ENCODE assay signal across 8 mouse cellular contexts in the genomic region with DNA sequence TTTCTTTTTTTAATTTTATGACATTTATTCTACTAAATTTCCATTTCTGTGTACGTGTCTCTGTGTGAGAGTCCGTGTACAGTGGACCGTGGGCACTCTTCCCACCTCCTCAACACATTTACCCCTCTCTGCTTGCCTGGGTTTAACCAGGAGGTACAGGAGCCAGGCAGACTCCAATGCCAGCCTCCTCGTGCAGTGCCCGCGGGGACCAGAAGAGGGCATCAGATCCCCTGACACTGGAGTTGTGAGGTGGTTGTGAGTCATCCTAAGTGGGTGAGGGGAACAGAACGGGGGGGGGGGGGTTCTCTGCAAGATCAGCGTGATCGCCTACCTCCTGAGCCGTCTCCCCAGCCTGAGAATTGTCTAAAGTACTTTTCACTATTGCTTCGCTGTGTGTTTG. TPM values are rescaled to one million over a fixed set of nuclear protein-coding genes. Genes with fewer than 3 reads are reported as not detected.
DNase-seq lines count a peak whose midpoint lies in the region; ATAC-seq and TF ChIP-seq lines count a peak whose summit lies in the region.

No protein-coding gene starts in this region.

- H3K9me3 ChIP-seq in forebrain, postnatal 0 days (ENCODE audit: low read length), result no peaks in the 10 kb centered on the region
- H3K9me3 ChIP-seq in forebrain, embryonic 15.5 days, result no peaks in the 10 kb centered on the region
- no peaks in the 10 kb centered on the region for H3K9me3 ChIP-seq in embryonic facial prominence, embryonic 10.5 days

- peaks cover 63% of the 10 kb centered on the region for H3K27me3 ChIP-seq in forebrain, postnatal 0 days (ENCODE audit: insufficient read depth, low read length)
- H3K27me3 ChIP-seq in forebrain, embryonic 15.5 days, result peaks cover 74% of the 10 kb centered on the region
- H3K27me3 ChIP-seq in embryonic facial prominence, embryonic 10.5 days (replicated peaks; ENCODE audit: low read depth, poor library complexity, severe bottlenecking), result peaks cover 100% of the 10 kb centered on the region
- H3K27me3 ChIP-seq in splenic B cell, adult 2 months (ENCODE audit: control insufficient read depth, insufficient read depth, low read length, poor library complexity, severe bottlenecking), result no peaks in the 10 kb centered on the region

- H3K27ac ChIP-seq in forebrain, postnatal 0 days (ENCODE audit: low read depth, low read length), result no peak overlapping the region
- no peak overlapping the region for H3K27ac ChIP-seq in forebrain, embryonic 15.5 days (replicated peaks)
- H3K27ac ChIP-seq in embryonic facial prominence, embryonic 10.5 days (replicated peaks), result no peak overlapping the region
- no peak overlapping the region for H3K27ac ChIP-seq in layer of hippocampus, adult 2 months

- peak; percentile 39 for DNase-seq in forebrain, postnatal 0 days
- DNase-seq in 416B (ENCODE audit: low read depth), result peak; percentile 84
- DNase-seq in adrenal gland, adult 8-10 months, result peak; percentile 38
- DNase-seq in embryonic facial prominence, embryonic 10.5 days (ENCODE audit: low spot score), result peak; percentile 77
- DNase-seq in layer of hippocampus, adult 2 months (ENCODE audit: low spot score in 2 of 2), result peak; percentile 32 to 85
- DNase-seq in splenic B cell, adult 2 months (ENCODE audit: low read depth, low spot score), result peak; percentile 73

- no peak overlapping the region for H3K4me3 ChIP-seq in forebrain, postnatal 0 days (ENCODE audit: low read depth, low read length)
- no peak overlapping the region for H3K4me3 ChIP-seq in forebrain, embryonic 15.5 days
- H3K4me3 ChIP-seq in embryonic facial prominence, embryonic 10.5 days, result no peak overlapping the region
- H3K4me3 ChIP-seq in layer of hippocampus, adult 2 months, result no peak overlapping the region

- TF ChIP-seq CTCF in forebrain, postnatal 0 days (IDR thresholded peaks at IDR 0.05; ENCODE audit: low read depth), result peak; percentile 65
- peak; percentile 76 for TF ChIP-seq CTCF in layer of hippocampus, adult 2 months (conservative IDR thresholded peaks at IDR 0.05)

- no peak overlapping the region for H3K9ac ChIP-seq in forebrain, postnatal 0 days
- no peak overlapping the region for H3K9ac ChIP-seq in forebrain, embryonic 15.5 days (replicated peaks)

- H3K4me1 ChIP-seq in forebrain, postnatal 0 days (ENCODE audit: insufficient read depth), result no peaks in the 10 kb centered on the region
- H3K4me1 ChIP-seq in forebrain, embryonic 15.5 days, result peaks cover 29% of the 10 kb centered on the region
- H3K4me1 ChIP-seq in embryonic facial prominence, embryonic 10.5 days, result peaks cover 31% of the 10 kb centered on the region

- peak; percentile 42 for ATAC-seq in forebrain, postnatal 0 days
- no peak for ATAC-seq in forebrain, embryonic 15.5 days (replicated peaks)
- ATAC-seq in megakaryocyte progenitor cell, adult 5-6 weeks (replicated peaks; ENCODE audit: poor library complexity), result peak; percentile 69

- no peaks in the 10 kb centered on the region for H3K36me3 ChIP-seq in forebrain, postnatal 0 days (ENCODE audit: insufficient read depth)
- H3K36me3 ChIP-seq in forebrain, embryonic 15.5 days, result no peaks in the 10 kb centered on the region
- no peaks in the 10 kb centered on the region for H3K36me3 ChIP-seq in embryonic facial prominence, embryonic 10.5 days (replicated peaks)
- H3K36me3 ChIP-seq in splenic B cell, adult 2 months (ENCODE audit: control insufficient read depth, insufficient read depth, low read length, poor library complexity, severe bottlenecking), result no peaks in the 10 kb centered on the region

- no peak overlapping the region for H3K4me2 ChIP-seq in forebrain, postnatal 0 days (ENCODE audit: low read depth)
- no peak overlapping the region for H3K4me2 ChIP-seq in forebrain, embryonic 15.5 days (replicated peaks)

- WGBS in forebrain, postnatal 0 days, result 7% methylated on average over 11 of the region's 11 CpGs
- WGBS in forebrain, embryonic 15.5 days, result 6% methylated on average over 11 of the region's 11 CpGs
- 8% methylated on average over 11 of the region's 11 CpGs for WGBS in embryonic facial prominence, embryonic 10.5 days

RNA-seq across cellular contexts. Expression of a gene that starts 2.2 kb away (rescaled TPM):
- 4.0 and 8.8 TPM in 2 replicates for total RNA-seq in forebrain, postnatal 0 days (2014; rRNA removed)
- polyA plus RNA-seq in forebrain, postnatal 0 days (2015; fragmentation: Nextera tagmentation; extraction: Ambion mirVana), result 2.2 and 8.1 TPM in 2 replicates
- polyA plus RNA-seq in forebrain, embryonic 15.5 days (2015; fragmentation: Nextera tagmentation; extraction: Ambion mirVana), result 1.4 and 2.6 TPM in 2 replicates
- total RNA-seq in adrenal gland, adult 8-10 months (2022), result not detected
- polyA plus RNA-seq in embryonic facial prominence, embryonic 10.5 days (2016; fragmentation: Nextera tagmentation; extraction: Ambion mirVana), result not detected in 2 replicates
- not detected for total RNA-seq in layer of hippocampus, adult 2 months (2021)
- not detected in 2 replicates for total RNA-seq in megakaryocyte progenitor cell, adult 5-6 weeks (2015)
- not detected in 2 replicates for total RNA-seq in megakaryocyte progenitor cell, adult 5-6 weeks (2017)

RNA-seq across cellular contexts. Expression of a gene that starts 4.2 kb away (rescaled TPM):
- total RNA-seq in forebrain, postnatal 0 days (2014; rRNA removed), result 87.2 and 92.1 TPM in 2 replicates
- polyA plus RNA-seq in forebrain, postnatal 0 days (2015; fragmentation: Nextera tagmentation; extraction: Ambion mirVana), result 83.0 and 181 TPM in 2 replicates
- polyA plus RNA-seq in forebrain, embryonic 15.5 days (2015; fragmentation: Nextera tagmentation; extraction: Ambion mirVana), result 5.4 and 49.3 TPM in 2 replicates
- not detected for total RNA-seq in adrenal gland, adult 8-10 months (2022)
- not detected in 2 replicates for polyA plus RNA-seq in embryonic facial prominence, embryonic 10.5 days (2016; fragmentation: Nextera tagmentation; extraction: Ambion mirVana)
- total RNA-seq in layer of hippocampus, adult 2 months (2021), result 1 to 10 TPM; 2.1 to 2.6 TPM
- total RNA-seq in megakaryocyte progenitor cell, adult 5-6 weeks (2015), result not detected in 2 replicates
- not detected in 2 replicates for total RNA-seq in megakaryocyte progenitor cell, adult 5-6 weeks (2017)

RNA-seq across cellular contexts. Expression of a gene that starts 14.6 kb away (rescaled TPM):
- 46.2 and 59.7 TPM in 2 replicates for total RNA-seq in forebrain, postnatal 0 days (2014; rRNA removed)
- 113 and 119 TPM in 2 replicates for polyA plus RNA-seq in forebrain, postnatal 0 days (2015; fragmentation: Nextera tagmentation; extraction: Ambion mirVana)
- polyA plus RNA-seq in forebrain, embryonic 15.5 days (2015; fragmentation: Nextera tagmentation; extraction: Ambion mirVana), result 77.8 and 82.3 TPM in 2 replicates
- total RNA-seq in adrenal gland, adult 8-10 months (2022), result 10 to 100 TPM; 61.0 to 68.6 (median 65.5) TPM
- 83.7 and 86.4 TPM in 2 replicates for polyA plus RNA-seq in embryonic facial prominence, embryonic 10.5 days (2016; fragmentation: Nextera tagmentation; extraction: Ambion mirVana)
- 10 to 100 TPM; 82.5 to 86.7 TPM for total RNA-seq in layer of hippocampus, adult 2 months (2021)
- 60.3 and 71.9 TPM in 2 replicates for total RNA-seq in megakaryocyte progenitor cell, adult 5-6 weeks (2015)
- 47.2 and 67.3 TPM in 2 replicates for total RNA-seq in megakaryocyte progenitor cell, adult 5-6 weeks (2017)

RNA-seq across cellular contexts. Expression of a gene that starts 51.7 kb away (rescaled TPM):
- total RNA-seq in forebrain, postnatal 0 days (2014; rRNA removed), result 10.0 and 11.0 TPM in 2 replicates
- polyA plus RNA-seq in forebrain, postnatal 0 days (2015; fragmentation: Nextera tagmentation; extraction: Ambion mirVana), result 7.1 and 8.1 TPM in 2 replicates
- polyA plus RNA-seq in forebrain, embryonic 15.5 days (2015; fragmentation: Nextera tagmentation; extraction: Ambion mirVana), result 14.1 and 15.4 TPM in 2 replicates
- 10 to 100 TPM in 3 of 4 experiments, 1 to 10 TPM in 1; 8.5 to 13.6 (median 11.8) TPM for total RNA-seq in adrenal gland, adult 8-10 months (2022)
- polyA plus RNA-seq in embryonic facial prominence, embryonic 10.5 days (2016; fragmentation: Nextera tagmentation; extraction: Ambion mirVana), result 23.3 and 25.5 TPM in 2 replicates
- 1 to 10 TPM; 8.8 to 8.9 TPM for total RNA-seq in layer of hippocampus, adult 2 months (2021)
- total RNA-seq in megakaryocyte progenitor cell, adult 5-6 weeks (2015), result 16.1 and 21.0 TPM in 2 replicates
- total RNA-seq in megakaryocyte progenitor cell, adult 5-6 weeks (2017), result 20.3 and 22.8 TPM in 2 replicates

RNA-seq across cellular contexts. Expression of a gene that starts 51.7 kb away (rescaled TPM):
- 5.5 and 6.6 TPM in 2 replicates for total RNA-seq in forebrain, postnatal 0 days (2014; rRNA removed)
- 5.9 and 7.3 TPM in 2 replicates for polyA plus RNA-seq in forebrain, postnatal 0 days (2015; fragmentation: Nextera tagmentation; extraction: Ambion mirVana)
- polyA plus RNA-seq in forebrain, embryonic 15.5 days (2015; fragmentation: Nextera tagmentation; extraction: Ambion mirVana), result 12.7 and 12.9 TPM in 2 replicates
- 1 to 10 TPM; 6.6 to 8.8 (median 7.7) TPM for total RNA-seq in adrenal gland, adult 8-10 months (2022)
- 21.3 and 21.6 TPM in 2 replicates for polyA plus RNA-seq in embryonic facial prominence, embryonic 10.5 days (2016; fragmentation: Nextera tagmentation; extraction: Ambion mirVana)
- 10 to 100 TPM; 11.0 to 11.7 TPM for total RNA-seq in layer of hippocampus, adult 2 months (2021)
- total RNA-seq in megakaryocyte progenitor cell, adult 5-6 weeks (2015), result 5.7 and 9.3 TPM in 2 replicates
- 7.1 and 7.3 TPM in 2 replicates for total RNA-seq in megakaryocyte progenitor cell, adult 5-6 weeks (2017)

Comparison
In these comparisons a context has a peak if more than half of its experiments do, and no peak if none do; other contexts are left out.
1. RNA of a gene that starts 4.2 kb away (total RNA-seq): 87.2 to 92.1 TPM in forebrain, postnatal 0 days; 2.1 to 2.6 TPM in layer of hippocampus, adult 2 months, not detected in adrenal gland, adult 8-10 months and not detected in megakaryocyte progenitor cell, adult 5-6 weeks; every median in the first group is over 10 times any median in the second.
2. Peak in every context shown above with its lines, with median percentiles within 50 percentile points of each other: DNase-seq.